Mouse (Mus musculus) neural tube, embryonic 15.5 days (tissue): ENCODE data around the gene Il13. TPM values are rescaled to one million over a fixed set of nuclear protein-coding genes. Genes with fewer than 3 reads are reported as not detected.

Source experiments
- ATAC-seq: fragments of 200-750 bp; cut with Nextera tagmentation; 2 replicates; pipeline ENCODE4 v1.8.0; 2017; ENCODE audit warnings: mild to moderate bottlenecking, moderate TSS enrichment, moderate library complexity; ENCODE audit not compliant: low FRiP score
- H3K27ac ChIP-seq: fragments of 300-500 bp; sonication (generic); replicated peaks from 2 replicates; pipeline ENCODE4 v1.5.1; 2015; ENCODE audit warnings: mild to moderate bottlenecking, inconsistent platforms
- H3K27me3 ChIP-seq: fragments of 300-500 bp; sonication (generic); replicated peaks from 2 replicates; pipeline ENCODE4 v1.6.1; 2015; ENCODE audit warnings: inconsistent platforms
- H3K36me3 ChIP-seq: fragments of 300-500 bp; sonication (generic); 2 replicates; pipeline ENCODE4 v1.6.1; 2015; ENCODE audit warnings: inconsistent platforms
- H3K4me1 ChIP-seq: fragments of 300-500 bp; sonication (generic); 2 replicates; pipeline ENCODE4 v1.6.1; 2015; ENCODE audit warnings: inconsistent platforms
- H3K4me2 ChIP-seq: fragments of 300-500 bp; sonication (generic); 2 replicates; pipeline ENCODE4 v1.6.1; 2015; ENCODE audit warnings: inconsistent platforms, mild to moderate bottlenecking, moderate library complexity
- H3K4me3 ChIP-seq: fragments of 300-500 bp; sonication (generic); replicated peaks from 2 replicates; pipeline ENCODE4 v1.5.1; 2015; ENCODE audit warnings: mild to moderate bottlenecking, inconsistent platforms
- H3K9ac ChIP-seq: fragments of 300-500 bp; sonication (generic); replicated peaks from 2 replicates; pipeline ENCODE4 v1.6.1; 2015; ENCODE audit warnings: mild to moderate bottlenecking, inconsistent platforms
- H3K9me3 ChIP-seq: fragments of 300-500 bp; sonication (generic); replicated peaks from 2 replicates; pipeline ENCODE4 v1.6.1; 2016; ENCODE audit warnings: inconsistent platforms
- WGBS: fragments of 180-500 bp; shearing (Covaris S2); methylation state at CpG from one replicate; pipeline ENCODE4 v1.1.7; 2015; ENCODE audit warnings: mixed read lengths; 5-methylcytosine and 5-hydroxymethylcytosine counted together
- polyA plus RNA-seq: library from polyadenylated mRNA; unstranded; fragments of >200 nt; fragmentation: Nextera tagmentation; extraction: Ambion mirVana; gene quantifications from 2 replicates; pipeline ENCODE4 v1.2.1, GENCODE M21; 2015

The Il13 gene
- polyA plus RNA-seq, result 0.20 TPM in 1 of 2 replicates, not detected in the other

- Histone ChIP-seq H3K27me3 (peaks cover 25% of the 10 kb centered on the region), H3K36me3 (no peaks in the 10 kb centered on the region), H3K27ac (no peak within 1 kb of the TSS), H3K9me3 (no peaks in the 10 kb centered on the region), H3K9ac (no peak within 1 kb of the TSS), H3K4me2 (no peak within 1 kb of the TSS), H3K4me3 (no peak within 1 kb of the TSS), H3K4me1 (peaks cover 16% of the 10 kb centered on the region)
- 93% methylated on average over 8 of the region's 8 CpGs for WGBS
- no peak for ATAC-seq
These were observed at the start of gene Il13 for GRCm38 (mm10) chr11:53634556-53634955. Gene Il13 (minus strand): TSS chr11:53634702.

GRCm38 (mm10) chr11:53682994-53683530 lies 48.6 kb upstream of the Il13 start:
- H3K4me1 ChIP-seq, result no peaks in the 10 kb centered on the region
- H3K9me3 ChIP-seq, result no peaks in the 10 kb centered on the region
- ATAC-seq, result no peak
- 91% methylated on average over 9 of the region's 9 CpGs for WGBS
- no peak overlapping the region for H3K4me3 ChIP-seq
- H3K27ac ChIP-seq, result no peak overlapping the region
- no peak overlapping the region for H3K4me2 ChIP-seq
- no peaks in the 10 kb centered on the region for H3K27me3 ChIP-seq
- peaks cover 22% of the 10 kb centered on the region for H3K36me3 ChIP-seq
- no peak overlapping the region for H3K9ac ChIP-seq

DNA sequence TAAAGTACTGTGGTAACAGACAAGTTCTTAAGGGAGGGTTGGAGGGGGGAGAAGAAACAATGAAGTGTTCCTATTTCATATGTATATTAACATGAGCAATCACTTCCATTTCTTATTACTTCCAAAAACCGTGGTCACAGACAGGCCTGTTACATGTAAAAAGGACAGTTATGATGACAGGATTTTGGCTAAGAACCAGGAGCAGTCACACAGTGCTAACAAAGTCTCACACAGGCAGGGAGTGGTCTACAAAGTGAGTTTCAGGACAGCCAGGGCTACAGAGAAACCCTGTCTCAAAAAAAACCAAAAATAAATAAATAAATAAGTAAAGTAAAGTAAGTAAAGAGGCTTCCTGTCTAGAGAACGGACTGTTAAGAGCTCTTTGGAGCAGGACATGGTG lies 47.7 kb upstream of the Il13 start:
- Histone ChIP-seq H3K27ac (no peak overlapping the region), H3K9me3 (no peaks in the 10 kb centered on the region), H3K27me3 (no peaks in the 10 kb centered on the region), H3K4me3 (no peak overlapping the region), H3K36me3 (peaks cover 26% of the 10 kb centered on the region), H3K9ac (no peak overlapping the region), H3K4me1 (no peaks in the 10 kb centered on the region), H3K4me2 (no peak overlapping the region)
- 90% methylated on average over 2 of the region's 2 CpGs for WGBS
- no peak for ATAC-seq

GRCm38 (mm10) chr11:53681686-53682085 lies 47.2 kb upstream of the Il13 start:
- H3K27ac ChIP-seq, result no peak overlapping the region
- H3K36me3 ChIP-seq, result peaks cover 30% of the 10 kb centered on the region
- 98% methylated on average over 2 of the region's 2 CpGs for WGBS
- no peaks in the 10 kb centered on the region for H3K9me3 ChIP-seq
- H3K9ac ChIP-seq, result no peak overlapping the region
- no peak overlapping the region for H3K4me3 ChIP-seq
- no peaks in the 10 kb centered on the region for H3K4me1 ChIP-seq
- no peak overlapping the region for H3K4me2 ChIP-seq
- H3K27me3 ChIP-seq, result no peaks in the 10 kb centered on the region
- no peak for ATAC-seq

DNA sequence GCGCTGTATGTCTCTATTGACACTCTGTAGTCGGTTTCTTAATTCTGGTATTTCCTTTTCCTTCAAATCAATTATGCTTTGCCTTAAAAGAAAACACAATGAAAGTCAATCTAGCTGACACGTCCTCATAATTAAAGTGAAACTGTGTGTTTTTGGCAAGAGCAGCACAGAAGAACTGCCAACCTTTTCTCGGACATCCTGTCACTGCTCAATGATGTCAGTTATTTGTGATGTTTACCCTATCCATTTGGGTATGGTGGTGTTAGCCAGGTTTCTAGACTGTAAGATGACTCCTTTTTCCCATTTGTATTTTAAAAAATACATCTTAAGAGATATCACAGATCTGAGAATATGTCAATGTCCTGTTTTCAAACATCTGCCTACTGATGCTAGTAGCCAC lies 45.6 kb upstream of the Il13 start:
- Histone ChIP-seq H3K4me1 (no peaks in the 10 kb centered on the region), H3K36me3 (peaks cover 36% of the 10 kb centered on the region), H3K4me2 (no peak overlapping the region), H3K9me3 (no peaks in the 10 kb centered on the region), H3K9ac (no peak overlapping the region), H3K27me3 (no peaks in the 10 kb centered on the region), H3K4me3 (no peak overlapping the region), H3K27ac (no peak overlapping the region)
- WGBS, result 88% methylated on average over 4 of the region's 4 CpGs
- ATAC-seq, result no peak

DNA sequence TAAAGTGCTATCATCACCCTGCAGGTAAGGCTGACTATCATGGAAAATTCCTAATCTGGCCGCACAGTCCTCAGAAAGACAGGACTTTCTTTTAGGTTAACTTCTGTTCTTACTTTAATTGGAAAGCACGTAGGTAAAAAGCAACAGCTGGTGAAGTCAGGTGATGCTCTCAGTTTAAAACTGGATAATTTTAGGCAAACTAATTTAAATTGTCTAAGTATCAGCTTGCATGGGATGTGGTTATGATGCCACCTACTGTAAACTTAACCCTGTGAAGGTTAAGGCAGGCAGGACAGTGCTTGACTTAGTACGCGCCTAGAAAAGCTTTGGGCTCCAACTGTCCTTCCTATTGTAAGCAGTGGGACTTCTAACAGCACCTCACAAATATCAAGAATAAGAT lies 36.9 kb upstream of the Il13 start:
- WGBS, result 97% methylated on average over 4 of the region's 4 CpGs
- peaks cover 33% of the 10 kb centered on the region for H3K36me3 ChIP-seq

GRCm38 (mm10) chr11:53664091-53664490 lies 29.6 kb upstream of the Il13 start:
- no peak overlapping the region for H3K9ac ChIP-seq
- ATAC-seq, result no peak
- no peak overlapping the region for H3K4me3 ChIP-seq
- WGBS, result 83% methylated on average over 5 of the region's 5 CpGs
- no peaks in the 10 kb centered on the region for H3K9me3 ChIP-seq
- no peak overlapping the region for H3K4me2 ChIP-seq
- H3K27me3 ChIP-seq, result no peaks in the 10 kb centered on the region
- no peak overlapping the region for H3K27ac ChIP-seq
- peaks cover 14% of the 10 kb centered on the region; the same call in 1 of the 2 replicates for H3K36me3 ChIP-seq
- no peaks in the 10 kb centered on the region for H3K4me1 ChIP-seq

More for the DNA sequence above, 36.9 kb upstream of the Il13 start:
- no peak overlapping the region for H3K9ac ChIP-seq
- H3K4me3 ChIP-seq, result no peak overlapping the region
- no peak overlapping the region for H3K4me2 ChIP-seq
- no peaks in the 10 kb centered on the region for H3K9me3 ChIP-seq
- H3K4me1 ChIP-seq, result no peaks in the 10 kb centered on the region
- no peak for ATAC-seq
- H3K27ac ChIP-seq, result no peak overlapping the region
- H3K27me3 ChIP-seq, result no peaks in the 10 kb centered on the region

DNA sequence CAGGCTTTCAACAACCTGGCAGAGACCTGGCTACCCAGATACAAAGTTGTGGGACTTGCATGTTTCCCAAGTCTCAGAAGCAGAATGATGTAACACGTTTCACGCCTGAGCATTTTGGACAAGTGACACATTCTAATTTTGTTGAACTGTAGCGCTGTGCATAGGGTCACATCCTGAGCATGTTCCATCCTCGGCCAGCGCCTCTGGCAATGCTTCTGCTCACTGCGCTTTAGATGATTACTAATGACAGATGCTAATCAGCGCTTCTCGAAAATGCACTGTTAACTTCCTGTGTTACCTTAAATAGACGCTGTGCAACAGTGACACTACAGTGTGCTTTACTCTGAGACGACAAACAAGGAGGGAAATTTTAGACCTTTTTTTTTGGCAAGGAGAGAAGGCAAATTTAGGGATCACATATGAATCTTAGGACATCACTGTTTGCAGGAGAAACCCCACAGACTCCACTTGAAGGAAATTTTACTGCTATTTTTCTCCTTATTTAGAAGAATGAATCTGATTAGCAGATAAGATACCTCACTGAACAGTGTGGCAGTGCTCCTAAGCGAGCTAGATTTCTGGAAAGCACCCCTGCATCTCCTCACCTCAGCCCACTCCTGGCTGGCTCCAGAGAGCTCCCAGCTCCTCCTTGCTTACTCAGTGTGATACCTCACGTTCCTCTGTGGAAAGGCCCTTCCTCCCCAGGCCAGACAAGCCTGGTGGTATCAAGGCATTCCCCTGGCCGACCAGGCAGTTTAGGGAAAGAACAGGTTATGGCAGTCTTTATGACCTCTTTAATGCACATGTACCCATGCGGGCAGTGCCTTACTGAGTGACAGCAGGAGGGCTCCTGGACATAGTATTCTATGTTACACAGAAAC lies 28.5 kb upstream of the Il13 start:
- peaks cover 12% of the 10 kb centered on the region; the same call in 1 of the 2 replicates for H3K36me3 ChIP-seq
- ATAC-seq, result no peak
- no peak overlapping the region for H3K4me3 ChIP-seq
- no peaks in the 10 kb centered on the region for H3K27me3 ChIP-seq
- H3K4me1 ChIP-seq, result no peaks in the 10 kb centered on the region
- H3K9me3 ChIP-seq, result no peaks in the 10 kb centered on the region
- no peak overlapping the region for H3K9ac ChIP-seq
- no peak overlapping the region for H3K27ac ChIP-seq
- 83% methylated on average over 14 of the region's 14 CpGs for WGBS
- H3K4me2 ChIP-seq, result no peak overlapping the region

GRCm38 (mm10) chr11:53657828-53658227 lies 23.3 kb upstream of the Il13 start:
- Histone ChIP-seq H3K9ac (no peak overlapping the region), H3K27me3 (no peaks in the 10 kb centered on the region), H3K36me3 (peaks cover 13% of the 10 kb centered on the region), H3K27ac (no peak overlapping the region), H3K4me3 (no peak overlapping the region), H3K4me2 (no peak overlapping the region), H3K4me1 (no peaks in the 10 kb centered on the region), H3K9me3 (no peaks in the 10 kb centered on the region)
- ATAC-seq, result no peak
- WGBS, result 92% methylated on average over 6 of the region's 6 CpGs

DNA sequence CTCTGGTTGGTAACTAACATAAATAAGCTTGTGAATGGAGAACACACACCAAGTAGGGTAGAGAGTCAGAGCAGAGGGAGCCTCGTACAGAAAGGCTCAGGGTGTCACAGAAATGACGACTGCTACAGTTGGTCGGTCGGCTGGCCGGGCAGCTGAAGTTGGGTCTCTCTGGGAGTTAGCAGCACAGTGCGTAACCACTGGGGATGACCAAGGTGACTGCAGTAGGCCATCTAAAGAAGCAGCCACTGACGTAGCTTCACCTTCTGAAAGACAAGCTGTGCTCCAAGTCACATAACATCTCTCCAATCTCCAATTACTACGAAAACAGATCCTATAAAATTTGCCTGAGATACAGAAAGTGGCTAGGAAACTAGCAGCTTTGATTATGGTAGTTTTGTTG lies 22.9 kb upstream of the Il13 start:
- Histone ChIP-seq H3K4me2 (no peak overlapping the region), H3K36me3 (peaks cover 13% of the 10 kb centered on the region), H3K27me3 (no peaks in the 10 kb centered on the region), H3K4me1 (no peaks in the 10 kb centered on the region), H3K9me3 (no peaks in the 10 kb centered on the region), H3K9ac (no peak overlapping the region), H3K27ac (no peak overlapping the region), H3K4me3 (no peak overlapping the region)
- ATAC-seq, result no peak
- 89% methylated on average over 8 of the region's 8 CpGs for WGBS

DNA sequence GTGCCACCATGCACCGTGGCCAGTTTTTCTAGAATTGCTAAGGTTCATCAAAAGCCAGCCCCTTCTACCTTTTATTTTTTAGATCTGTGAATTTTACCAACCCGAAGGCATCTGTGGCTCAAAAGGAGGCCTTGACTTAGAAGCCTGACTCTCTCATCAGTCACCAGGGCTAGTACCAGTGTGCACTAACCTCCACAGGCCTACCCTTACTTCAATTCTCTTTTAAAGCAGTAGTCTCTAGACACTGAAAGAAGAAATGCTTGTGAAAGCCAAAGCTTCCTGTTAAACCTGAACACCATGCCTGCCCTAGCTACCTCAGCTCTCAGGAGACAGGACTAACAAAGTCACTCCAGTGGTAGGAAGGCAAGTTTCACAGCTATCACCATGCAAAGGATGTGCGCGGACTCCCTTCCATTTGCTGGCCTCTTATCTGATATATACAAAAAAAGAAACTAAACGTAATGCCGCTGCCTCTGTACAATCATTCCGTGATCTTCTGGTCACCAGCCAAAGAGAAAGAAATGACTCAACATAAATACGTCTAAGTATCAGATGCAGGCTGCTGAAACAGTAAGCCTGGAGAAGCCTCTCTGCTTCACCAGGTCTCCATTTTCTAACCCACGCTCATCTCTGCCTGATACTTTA lies 22.2 kb upstream of the Il13 start:
- peaks cover 16% of the 10 kb centered on the region for H3K36me3 ChIP-seq
- no peak for ATAC-seq
- H3K9me3 ChIP-seq, result no peaks in the 10 kb centered on the region
- no peak overlapping the region for H3K4me2 ChIP-seq
- H3K27me3 ChIP-seq, result no peaks in the 10 kb centered on the region
- H3K9ac ChIP-seq, result no peak overlapping the region
- no peak overlapping the region for H3K4me3 ChIP-seq
- H3K4me1 ChIP-seq, result no peaks in the 10 kb centered on the region
- H3K27ac ChIP-seq, result no peak overlapping the region
- WGBS, result 92% methylated on average over 9 of the region's 9 CpGs

GRCm38 (mm10) chr11:53655043-53655442 lies 20.5 kb upstream of the Il13 start:
- no peaks in the 10 kb centered on the region for H3K9me3 ChIP-seq
- H3K36me3 ChIP-seq, result peaks cover 32% of the 10 kb centered on the region
- no peak for ATAC-seq
- no peaks in the 10 kb centered on the region for H3K4me1 ChIP-seq
- no peak overlapping the region for H3K4me3 ChIP-seq
- H3K27me3 ChIP-seq, result no peaks in the 10 kb centered on the region
- H3K9ac ChIP-seq, result no peak overlapping the region
- 92% methylated on average over 5 of the region's 5 CpGs for WGBS
- no peak overlapping the region for H3K4me2 ChIP-seq
- no peak overlapping the region for H3K27ac ChIP-seq
